Mouse (Mus musculus) spleen, postnatal 10 days (tissue): ENCODE results near the gene Abcf2.

Experiments used
- DNase-seq, 2 experiments: peaks; one replicate each; pipeline ENCODE4 v3.0.0; 2021 to 2022; ENCODE audit warnings: low spot score in 2 of 2

Gene Abcf2

DNA sequence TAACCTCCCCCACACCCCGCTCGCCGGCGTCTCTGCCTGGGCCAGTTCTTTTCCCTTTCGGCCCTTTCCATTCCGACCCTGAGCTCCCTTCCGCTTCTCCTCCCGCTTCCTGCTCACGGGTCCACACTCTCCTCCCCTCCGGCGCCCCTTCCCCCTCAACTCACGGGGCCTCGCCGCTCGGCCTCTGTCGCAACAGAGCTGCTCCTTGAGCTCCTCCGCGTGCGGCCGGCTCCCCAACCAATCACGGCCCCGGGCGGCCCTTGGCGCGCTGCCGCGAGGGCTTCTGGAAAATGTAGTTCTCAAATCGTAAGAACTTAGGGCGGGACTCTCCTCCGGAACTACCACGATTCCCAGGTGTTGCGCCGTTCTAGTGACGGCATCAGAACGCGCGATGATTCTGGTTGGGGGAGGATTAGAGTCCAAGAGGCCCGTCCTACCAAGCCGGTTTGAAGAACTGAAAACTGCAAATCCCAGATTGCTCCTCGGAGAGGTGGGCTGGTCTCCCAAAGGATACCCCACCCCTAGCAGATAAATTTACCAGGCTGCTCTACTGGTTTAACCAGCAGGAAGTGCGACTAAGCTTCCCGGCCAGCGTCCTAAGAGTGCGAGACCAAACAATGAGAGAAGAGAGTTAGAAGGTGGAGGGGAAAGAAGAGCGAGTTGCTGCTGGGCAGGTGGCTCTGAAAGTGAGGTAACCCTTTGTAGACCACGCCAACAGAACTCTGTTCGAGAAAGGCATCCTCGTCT is at the start of gene Abcf2:
Gene Abcf2, minus strand, starts transcription at position 285 of the 747 bp plus-strand sequence.
- DNase-seq, result peak; percentile 98 to 99

GRCm38 (mm10) chr5:24624822-24625120 is 47.5 kb upstream of the Abcf2 start:
- no peak for DNase-seq

GRCm38 (mm10) chr5:24623986-24624821 is 46.9 kb upstream of the Abcf2 start, which contains the start of gene Smarcd3:
TSS of gene Smarcd3 (minus strand) at chr5:24624411.
- DNase-seq, result no peak

DNA sequence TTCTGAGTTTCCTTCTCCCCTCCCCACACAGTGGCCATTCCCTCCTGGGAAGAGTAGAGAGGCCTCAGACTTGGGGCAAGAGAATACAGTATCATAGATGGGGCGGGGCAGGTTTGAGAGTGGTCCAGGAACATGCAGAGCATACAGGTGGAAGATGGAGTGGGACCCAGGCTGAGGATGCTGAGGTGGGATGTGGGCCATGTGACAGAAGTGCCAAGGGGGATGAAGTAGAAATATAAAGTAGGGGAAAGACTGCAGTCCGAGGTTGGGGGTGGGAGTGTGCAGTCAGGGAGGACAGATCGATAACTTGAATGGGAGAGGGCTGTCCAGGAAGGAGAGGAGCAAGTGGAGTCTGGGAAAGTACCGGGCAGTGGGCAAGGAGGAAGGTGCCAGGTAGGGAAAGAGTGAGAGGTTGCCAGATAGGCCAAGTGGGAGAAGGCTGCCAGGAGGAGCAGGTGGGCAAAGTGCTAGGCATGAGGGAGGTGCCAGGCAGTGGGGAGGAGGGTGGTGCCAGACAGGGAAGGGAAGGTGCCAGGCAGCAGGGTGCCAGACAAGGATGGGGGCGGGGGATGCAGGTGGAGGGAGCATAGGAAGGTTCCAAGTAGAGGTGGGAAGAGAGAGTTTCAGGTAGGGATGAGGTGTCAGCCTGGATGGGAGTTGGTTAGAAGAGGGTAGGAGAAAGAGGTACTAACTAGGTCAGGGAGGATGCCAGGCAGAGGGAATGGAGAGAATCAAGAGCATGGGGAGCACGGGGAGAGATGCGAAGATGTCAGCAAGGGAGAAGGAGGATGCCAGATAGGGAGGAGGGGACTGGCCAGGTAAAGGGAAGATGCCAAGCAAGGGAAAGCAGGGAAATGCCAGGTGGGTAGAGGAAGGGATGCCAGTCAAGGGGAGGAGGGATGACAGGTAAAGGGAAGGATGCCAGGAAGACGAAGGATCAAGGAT is 46.0 kb upstream of the Abcf2 start:
- no peak for DNase-seq

GRCm38 (mm10) chr5:24622386-24623040 is 45.2 kb upstream of the Abcf2 start:
- DNase-seq, result no peak

GRCm38 (mm10) chr5:24620626-24621025 is 43.4 kb upstream of the Abcf2 start:
- DNase-seq, result no peak

GRCm38 (mm10) chr5:24620116-24620515 is 42.8 kb upstream of the Abcf2 start:
- DNase-seq, result no peak

DNA sequence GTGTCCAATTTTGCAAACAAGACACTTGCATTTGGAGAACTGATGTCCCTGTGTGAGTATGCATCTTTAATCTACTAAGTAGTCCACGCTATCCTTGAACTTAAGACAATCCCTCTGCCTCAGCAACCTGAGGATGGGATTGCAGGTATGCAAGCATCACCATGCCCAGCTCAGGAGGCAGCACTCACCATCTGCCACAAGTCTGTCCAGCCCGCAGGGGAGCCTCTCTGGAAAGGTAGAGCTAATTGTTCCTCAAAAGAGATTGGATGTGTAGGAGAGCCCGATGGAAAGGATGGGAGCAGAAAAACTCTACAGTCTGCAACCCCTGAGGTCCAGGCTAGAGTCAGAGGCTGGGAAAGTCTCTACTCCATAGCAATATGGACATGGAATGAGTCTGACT is 41.7 kb upstream of the Abcf2 start:
- no peak for DNase-seq

GRCm38 (mm10) chr5:24615097-24615496 is 37.8 kb upstream of the Abcf2 start:
- no peak for DNase-seq

DNA sequence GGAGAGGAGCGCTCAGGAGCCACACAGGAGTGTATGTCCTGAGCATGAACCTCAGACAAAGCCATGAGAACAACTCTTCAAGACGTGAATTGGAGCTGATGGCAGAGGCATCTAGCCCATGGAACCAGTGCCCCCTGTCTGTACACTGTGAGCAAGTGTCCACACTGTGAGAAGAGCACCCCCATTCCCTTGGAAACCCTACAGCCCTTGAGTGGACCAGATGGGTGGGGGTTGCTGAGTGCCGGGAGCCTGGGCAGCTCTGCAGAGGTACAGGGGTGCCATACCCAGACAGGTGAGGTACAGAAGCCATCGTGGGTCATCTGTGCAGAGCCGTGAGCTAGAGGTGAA is 35.0 kb upstream of the Abcf2 start:
- no peak for DNase-seq

- no peak for DNase-seq
Measured at GRCm38 (mm10) chr5:24611366-24612301, 34.4 kb upstream of the Abcf2 start.

GRCm38 (mm10) chr5:24609388-24609787 is 32.1 kb upstream of the Abcf2 start:
- no peak for DNase-seq

GRCm38 (mm10) chr5:24605980-24606665 is 28.9 kb upstream of the Abcf2 start:
- DNase-seq, result no peak

GRCm38 (mm10) chr5:24605321-24605979 is 28.2 kb upstream of the Abcf2 start:
- DNase-seq, result no peak

DNA sequence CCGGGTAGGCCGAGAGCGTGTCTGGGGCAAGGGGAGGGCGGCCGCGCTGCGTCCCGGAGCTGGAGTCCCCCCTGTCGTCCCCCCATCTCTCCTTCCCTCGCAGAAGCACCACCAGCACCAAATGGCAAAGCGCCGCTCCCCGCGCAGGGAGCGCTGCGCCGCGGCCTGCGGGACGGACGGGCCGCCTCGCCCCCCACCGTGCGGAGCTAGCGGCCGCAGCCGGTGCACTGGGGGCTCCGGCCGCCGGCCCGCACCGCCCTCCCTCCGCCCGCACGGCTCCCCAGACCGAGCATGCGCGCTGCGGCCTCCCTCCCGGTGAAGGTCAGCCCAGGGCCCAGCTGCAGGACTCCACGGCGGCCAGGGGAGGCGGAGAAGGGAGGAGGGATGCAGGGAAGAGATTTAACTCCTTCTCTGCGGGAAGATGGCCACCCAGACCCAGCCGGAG is 27.4 kb upstream of the Abcf2 start:
- no peak for DNase-seq

DNA sequence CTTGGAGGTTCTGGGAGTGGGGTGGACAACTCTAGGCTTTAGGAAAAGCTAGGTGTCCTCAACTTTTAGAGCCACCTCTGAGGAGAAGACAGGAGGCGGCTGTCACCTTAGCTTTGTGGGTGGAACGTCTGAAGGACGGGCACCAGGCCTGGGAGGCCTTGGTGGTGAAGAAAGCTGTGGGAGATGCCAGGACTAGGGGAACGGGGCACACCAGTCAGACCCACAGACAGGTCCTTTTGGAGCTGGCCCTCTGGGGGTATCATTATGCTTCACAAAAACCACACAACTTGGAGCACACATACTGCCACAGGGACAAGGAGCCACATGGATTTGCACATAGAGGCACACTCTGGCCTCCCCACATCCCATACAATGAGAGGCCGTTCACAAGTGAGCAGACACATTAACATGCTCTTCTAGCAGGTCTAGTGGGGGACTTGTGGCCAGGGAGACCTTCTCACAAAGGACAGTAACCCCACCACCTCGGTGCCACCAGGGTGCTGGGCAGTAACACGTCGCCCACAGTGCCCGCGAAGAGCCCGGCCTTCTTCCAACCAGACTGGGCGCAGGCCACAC is 26.9 kb upstream of the Abcf2 start:
- DNase-seq, result no peak

GRCm38 (mm10) chr5:24603431-24604010 is 26.3 kb upstream of the Abcf2 start:
- no peak for DNase-seq

GRCm38 (mm10) chr5:24602751-24603343 is 25.6 kb upstream of the Abcf2 start:
- DNase-seq, result no peak
